Mouse (Mus musculus) megakaryocyte, embryonic 14.5 days (primary cell): Measurements from ENCODE around the gene Gm4756.

Source experiments
- FLI1 ChIP-seq: IDR thresholded peaks from 2 replicates; pipeline ENCODE4 v1.6.1; 2012; ENCODE audit warnings: low read length, inconsistent platforms, mixed read lengths
- GATA1 ChIP-seq: IDR thresholded peaks from 3 replicates; pipeline ENCODE4 v1.6.1; 2012; ENCODE audit warnings: mixed read lengths, low read length, inconsistent platforms, borderline replicate concordance

- TF ChIP-seq FLI1, result no peak
- TF ChIP-seq GATA1, result no peak
Observed at GRCm38 (mm10) chr12:72535599-72535998, 113.9 kb downstream of the Gm4756 start.
